Comparison of ENCODE assay signal across 28 mouse cellular contexts in the genomic region with DNA sequence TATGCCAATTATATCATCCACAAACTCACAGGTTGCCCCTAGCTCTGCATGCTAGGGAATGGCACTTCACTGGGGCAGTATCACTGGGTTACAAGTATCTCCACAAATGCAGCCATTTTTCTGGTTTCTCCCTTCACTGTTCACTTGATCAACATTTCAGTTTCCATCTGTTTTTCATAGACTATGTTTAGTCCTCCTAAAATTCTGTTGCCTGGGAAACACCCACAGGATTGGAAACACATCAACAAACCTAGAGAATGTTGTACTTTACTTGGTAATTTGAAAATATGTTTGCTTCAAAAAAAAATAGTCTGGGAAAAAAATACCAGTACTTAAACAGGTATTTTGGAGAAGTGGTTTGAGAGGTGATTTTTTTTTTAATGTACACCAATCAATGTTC.
DNase-seq lines count a peak whose midpoint lies in the region; ATAC-seq and TF ChIP-seq lines count a peak whose summit lies in the region.
"Had no signal": no experiment of that assay in that cellular context is flagged by ENCODE, and none has a peak within 500 bp of the region (broad histone marks: within the 10 kb centered on the region; RNA-seq: fewer than 3 reads in every experiment).

No protein-coding gene starts in this region.

- no peak overlapping the region for H3K4me2 ChIP-seq in forebrain, postnatal 0 days (ENCODE audit: low read depth)
- H3K4me2 ChIP-seq: hindbrain, embryonic 12.5 days; liver, embryonic 12.5 days; lung, embryonic 15.5 days; stomach, embryonic 15.5 days had no signal

- no peaks in the 10 kb centered on the region for H3K4me1 ChIP-seq in forebrain, postnatal 0 days (ENCODE audit: insufficient read depth)
- H3K4me1 ChIP-seq in forebrain, embryonic 10.5 days, result no peaks in the 10 kb centered on the region
- H3K4me1 ChIP-seq: heart, embryonic 10.5 days; hindbrain, embryonic 12.5 days; liver, embryonic 12.5 days; lung, embryonic 15.5 days; midbrain, embryonic 10.5 days; stomach, embryonic 15.5 days had no signal

- no peaks in the 10 kb centered on the region for H3K9me3 ChIP-seq in forebrain, postnatal 0 days (ENCODE audit: low read length)
- H3K9me3 ChIP-seq in forebrain, embryonic 10.5 days, result no peaks in the 10 kb centered on the region
- H3K9me3 ChIP-seq: heart, embryonic 10.5 days; hindbrain, embryonic 12.5 days; liver, embryonic 12.5 days; lung, embryonic 15.5 days; midbrain, embryonic 10.5 days; stomach, embryonic 15.5 days had no signal

- ATAC-seq in forebrain, postnatal 0 days, result peak; percentile 69
- no peak for ATAC-seq in megakaryocyte-erythroid progenitor cell, adult 5-6 weeks (replicated peaks; ENCODE audit: low FRiP score, low TSS enrichment, poor library complexity, severe bottlenecking)
- ATAC-seq: activated CD4-positive, CD25-positive, alpha-beta regulatory T cell, adult 4 months; CD4-positive, CD25-positive, alpha-beta regulatory T cell, adult 4 months; forebrain, embryonic 14.5 days; inflammation-experienced regulatory T-cells, adult 6 months; liver, embryonic 12.5 days; Patski had no signal

- no peaks in the 10 kb centered on the region for H3K27me3 ChIP-seq in forebrain, postnatal 0 days (ENCODE audit: insufficient read depth, low read length)
- no peaks in the 10 kb centered on the region for H3K27me3 ChIP-seq in forebrain, embryonic 10.5 days (ENCODE audit: poor library complexity, severe bottlenecking)
- H3K27me3 ChIP-seq: hindbrain, embryonic 12.5 days; liver, embryonic 12.5 days; lung, embryonic 15.5 days; Patski; stomach, embryonic 15.5 days had no signal

- H3K36me3 ChIP-seq in forebrain, postnatal 0 days (ENCODE audit: insufficient read depth), result no peaks in the 10 kb centered on the region
- no peaks in the 10 kb centered on the region for H3K36me3 ChIP-seq in forebrain, embryonic 10.5 days (replicated peaks)
- H3K36me3 ChIP-seq: heart, embryonic 10.5 days; hindbrain, embryonic 12.5 days; liver, embryonic 12.5 days; lung, embryonic 15.5 days; midbrain, embryonic 10.5 days; stomach, embryonic 15.5 days had no signal

- DNase-seq in forebrain, postnatal 0 days, result peak; percentile 52
- DNase-seq in forebrain, embryonic 10.5 days (ENCODE audit: extremely low spot score, low spot score), result no peak
- peak; percentile 18 to 22 for DNase-seq in right cerebral cortex, adult 2 months (ENCODE audit: low spot score in 2 of 2)
- no peak for DNase-seq in right cerebral cortex, postnatal 4 days
- DNase-seq in layer of hippocampus, postnatal 36 days, result peak; percentile 7 to 8
- peak; percentile 77 for DNase-seq in telencephalon, adult 2 months (ENCODE audit: low read depth, low spot score)
- DNase-seq in ovary, postnatal 36 days (ENCODE audit: low spot score), result no peak
- DNase-seq: adrenal gland, postnatal 10 days; cerebellum, postnatal 14 days; embryo, embryonic 11 days; gastrocnemius, adult 2 months; heart, postnatal 10 days; kidney, adult 9 months; kidney, postnatal 25 days; lung, postnatal 4 days had no signal

- TF ChIP-seq CTCF in forebrain, postnatal 0 days (IDR thresholded peaks at IDR 0.05; ENCODE audit: low read depth), result no peak

- peak overlapping the region; percentile 40; the same call in 1 of the 2 replicates for H3K27ac ChIP-seq in forebrain, postnatal 0 days (ENCODE audit: low read depth, low read length)
- H3K27ac ChIP-seq in forebrain, embryonic 10.5 days, result no peak overlapping the region
- H3K27ac ChIP-seq: gastrocnemius, adult 2 months; heart, embryonic 10.5 days; hindbrain, embryonic 12.5 days; liver, embryonic 12.5 days; lung, embryonic 15.5 days; midbrain, embryonic 10.5 days; stomach, embryonic 15.5 days had no signal

- H3K9ac ChIP-seq in forebrain, postnatal 0 days, result no peak overlapping the region
- H3K9ac ChIP-seq: hindbrain, embryonic 12.5 days; liver, embryonic 12.5 days; lung, embryonic 15.5 days; stomach, embryonic 15.5 days had no signal

- no peak overlapping the region for H3K4me3 ChIP-seq in forebrain, postnatal 0 days (ENCODE audit: low read depth, low read length)
- H3K4me3 ChIP-seq in forebrain, embryonic 10.5 days, result no peak overlapping the region
- H3K4me3 ChIP-seq: erythroblast, embryonic 14.5 days; gastrocnemius, adult 2 months; heart, embryonic 10.5 days; hindbrain, embryonic 12.5 days; liver, embryonic 12.5 days; lung, embryonic 15.5 days; midbrain, embryonic 10.5 days; stomach, embryonic 15.5 days had no signal

Comparison
In these comparisons a context has a peak if more than half of its experiments do, and no peak if none do; other contexts are left out.
1. DNase-seq: peak in forebrain, postnatal 0 days (single experiment), right cerebral cortex, adult 2 months (2 of 2), layer of hippocampus, postnatal 36 days (2 of 2) and telencephalon, adult 2 months (single experiment); none in forebrain, embryonic 10.5 days (single experiment), right cerebral cortex, postnatal 4 days (single experiment) and ovary, postnatal 36 days (single experiment).